Mouse (Mus musculus) layer of hippocampus, postnatal 14 days (tissue): ENCODE measurements around the gene Ralgapa1. TPM values are rescaled to one million over a fixed set of nuclear protein-coding genes. Genes with fewer than 3 reads are reported as not detected.
A peak's percentile ranks its signal among the peaks of the same experiment; 100 is the strongest.
"Not testable (repeated sequence)": the region's sequence is repeated elsewhere in the genome, so short reads cannot be mapped to it uniquely, and the experiment has no call there.

Experiments
- DNase-seq, 2 experiments: peaks; one replicate each; pipeline ENCODE4 v3.0.0; 2021 to 2022; ENCODE audit warnings: low spot score in 2 of 2, mixed read lengths in 1 of 2
- total RNA-seq, 2 experiments: library from RNA; stranded (reverse); gene quantifications; 2 replicates each; pipeline ENCODE4 v1.2.3; 2021

Gene Ralgapa1
- total RNA-seq, 2 experiments from 2014 or later, result 113 to 125 TPM

DNA sequence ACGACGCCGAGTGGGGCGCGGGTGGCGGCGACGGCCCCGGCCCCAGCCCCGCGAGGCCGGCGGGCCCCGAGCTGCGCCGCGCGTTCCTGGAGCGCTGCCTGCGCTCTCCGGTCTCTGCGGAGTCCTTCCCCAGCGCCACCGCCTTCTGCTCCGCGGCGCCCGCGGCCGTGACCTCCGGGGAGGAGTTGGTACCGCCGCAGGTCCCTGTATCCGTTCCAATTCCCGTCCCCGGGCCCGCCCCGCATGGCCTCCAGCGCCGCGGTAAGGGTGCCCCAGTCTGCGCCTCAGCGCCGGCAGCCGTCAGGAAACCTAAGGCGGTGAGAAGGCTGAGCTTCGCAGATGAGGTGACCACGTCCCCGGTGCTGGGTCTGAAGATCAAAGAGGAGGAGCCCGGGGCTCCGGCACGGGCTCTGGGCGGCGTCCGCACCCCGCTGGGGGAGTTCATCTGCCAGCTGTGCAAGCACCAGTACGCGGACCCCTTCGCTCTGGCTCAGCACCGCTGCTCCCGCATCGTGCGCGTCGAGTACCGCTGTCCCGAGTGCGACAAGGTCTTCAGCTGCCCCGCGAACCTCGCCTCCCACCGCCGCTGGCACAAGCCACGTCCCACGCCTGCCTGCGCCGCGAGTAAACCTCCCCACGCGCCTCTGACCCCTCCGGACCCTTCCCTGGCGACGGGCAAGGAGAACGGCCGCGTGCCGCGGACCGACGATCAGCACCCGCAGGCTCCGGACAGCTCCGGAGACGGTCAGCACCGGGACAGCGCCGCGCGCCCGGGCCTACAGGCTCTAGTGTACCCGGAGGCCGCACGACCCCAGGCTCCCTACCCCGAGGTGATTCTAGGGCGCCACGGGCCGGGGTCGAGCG, 221.1 kb downstream of the Ralgapa1 start:
- DNase-seq, result peak in 1 of 2 experiments; percentile 34

DNA sequence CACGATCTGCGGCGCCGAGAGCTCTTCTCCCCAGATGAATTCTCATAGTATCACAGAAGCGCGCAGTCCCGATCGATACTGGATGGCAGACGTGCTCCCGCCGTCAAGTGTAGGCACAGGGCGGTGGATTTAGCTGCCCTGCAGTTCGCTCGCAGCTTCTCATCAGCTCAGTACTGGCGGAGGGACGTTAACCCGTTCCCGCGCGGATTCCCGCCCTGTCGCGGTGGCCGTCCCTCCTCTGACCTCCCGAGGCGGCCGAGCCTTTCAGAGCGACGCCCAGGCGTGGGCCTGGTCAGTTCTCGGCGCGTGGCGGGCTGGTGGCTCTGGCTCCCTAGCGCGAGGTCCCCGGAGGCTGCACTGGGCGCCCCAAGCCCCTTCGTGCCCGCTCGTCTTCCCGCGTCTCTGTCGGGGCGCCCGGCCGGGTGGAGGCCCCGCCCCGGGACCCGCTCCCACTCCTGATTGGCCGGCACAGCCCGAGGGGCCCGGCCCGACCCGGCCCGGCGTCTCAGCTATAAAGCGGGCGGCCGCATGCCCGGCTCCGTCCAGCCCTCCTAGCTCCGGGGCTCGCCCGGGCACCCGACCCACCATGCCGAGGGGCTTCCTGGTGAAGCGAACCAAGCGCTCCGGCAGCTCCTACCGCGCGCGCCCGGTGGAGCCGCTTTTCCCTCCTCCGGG, 221.9 kb downstream of the Ralgapa1 start, which contains the start of gene Insm2:
Insm2 (plus strand) TSS at position 541 of the 675 bp plus-strand sequence.
- DNase-seq, result peak; percentile 16 to 17

DNA sequence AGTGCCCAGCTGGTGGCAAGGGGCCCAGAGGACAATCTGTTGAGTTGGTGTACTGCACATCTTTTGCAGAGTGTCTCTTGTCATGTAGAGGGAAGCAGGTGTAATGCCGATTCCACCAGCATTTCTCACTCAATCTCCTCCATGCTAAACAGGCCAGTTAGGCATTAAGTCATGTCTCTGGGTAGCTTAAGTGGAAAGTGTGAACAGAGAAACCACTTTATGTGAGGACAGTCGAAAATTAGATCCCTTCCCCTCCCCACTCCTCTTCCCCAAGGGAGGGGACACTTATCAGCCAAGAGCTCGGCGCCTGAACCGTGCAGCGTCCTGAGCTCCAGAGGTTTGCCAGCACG, 222.5 kb downstream of the Ralgapa1 start:
- no peak for DNase-seq

DNA sequence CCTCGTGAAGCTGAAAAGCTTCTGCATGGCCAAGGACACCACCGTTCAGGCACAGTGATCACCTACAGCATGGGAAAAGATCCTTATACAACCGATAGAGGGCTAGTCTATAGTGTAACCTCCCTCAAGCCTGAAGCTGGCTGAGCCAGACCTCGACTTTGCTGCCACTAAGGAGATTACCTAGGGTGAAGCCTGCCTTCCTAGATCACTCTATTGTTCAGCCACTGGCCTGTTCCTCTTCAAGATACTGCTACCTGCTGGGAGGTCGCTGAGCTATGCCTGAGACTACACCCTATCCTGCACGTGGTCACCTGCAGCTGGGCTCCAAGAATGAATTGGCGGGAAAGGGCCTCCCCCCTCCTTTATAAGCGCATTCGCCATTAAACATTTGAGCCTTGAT, 234.0 kb downstream of the Ralgapa1 start:
- DNase-seq, result not testable (repeated sequence)

DNA sequence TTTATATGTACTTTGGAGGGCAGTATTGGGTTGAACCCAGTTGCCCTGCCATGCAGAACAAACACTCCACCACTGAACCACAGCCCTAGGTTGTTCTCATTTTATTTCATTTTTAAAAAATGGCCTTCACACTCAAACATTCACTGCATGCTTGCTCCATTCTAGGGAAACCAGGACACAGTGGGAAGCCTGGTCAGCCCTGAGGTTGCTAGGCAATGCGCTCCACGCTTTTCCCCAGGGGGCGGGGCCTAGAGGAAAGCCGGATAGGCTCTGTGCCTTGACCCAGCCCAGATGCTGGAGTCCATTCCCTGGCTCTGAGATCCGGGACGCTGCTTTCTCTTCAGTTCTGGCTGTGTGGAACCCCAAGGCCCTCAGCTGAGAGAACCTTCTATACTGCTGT, 247.2 kb downstream of the Ralgapa1 start:
- no peak for DNase-seq

DNA sequence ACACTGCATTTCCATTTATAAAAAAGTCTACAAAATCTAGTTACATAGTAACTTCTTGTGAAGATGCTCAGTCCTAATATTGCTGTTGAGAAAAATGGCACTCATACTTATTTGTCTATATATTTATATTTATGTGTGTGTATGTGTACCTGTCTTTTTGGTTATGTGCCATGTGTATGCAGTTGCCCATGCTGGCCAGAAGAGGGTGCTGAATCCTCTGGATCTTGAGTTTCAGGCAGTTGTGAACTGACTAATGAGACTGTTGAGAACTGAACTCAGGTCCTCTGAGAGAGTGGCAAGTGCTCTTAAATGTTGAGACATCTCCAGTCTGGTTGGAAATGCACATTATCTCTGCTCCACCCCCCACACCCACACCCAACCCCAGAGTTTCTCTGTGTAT, 247.9 kb downstream of the Ralgapa1 start:
- DNase-seq, result no peak

DNA sequence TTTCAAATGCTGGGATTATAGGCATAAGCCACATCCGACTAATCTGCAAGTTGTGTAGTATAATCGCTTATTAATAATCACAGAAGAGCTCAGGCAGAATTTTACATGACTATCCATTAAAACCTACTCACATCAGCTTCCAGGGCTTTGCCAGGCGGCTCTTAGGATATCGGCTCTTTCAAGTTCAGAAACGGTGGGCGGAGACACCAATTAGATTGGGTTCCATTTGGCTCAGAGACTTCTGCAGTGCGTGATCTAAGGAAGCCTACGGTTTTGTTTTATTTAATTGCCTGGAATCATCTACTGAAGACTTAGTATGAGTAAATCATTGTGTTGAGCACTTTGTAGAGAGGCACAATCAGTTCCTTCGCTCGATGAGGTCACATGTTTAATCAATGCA, 249.3 kb downstream of the Ralgapa1 start:
- no peak for DNase-seq

DNA sequence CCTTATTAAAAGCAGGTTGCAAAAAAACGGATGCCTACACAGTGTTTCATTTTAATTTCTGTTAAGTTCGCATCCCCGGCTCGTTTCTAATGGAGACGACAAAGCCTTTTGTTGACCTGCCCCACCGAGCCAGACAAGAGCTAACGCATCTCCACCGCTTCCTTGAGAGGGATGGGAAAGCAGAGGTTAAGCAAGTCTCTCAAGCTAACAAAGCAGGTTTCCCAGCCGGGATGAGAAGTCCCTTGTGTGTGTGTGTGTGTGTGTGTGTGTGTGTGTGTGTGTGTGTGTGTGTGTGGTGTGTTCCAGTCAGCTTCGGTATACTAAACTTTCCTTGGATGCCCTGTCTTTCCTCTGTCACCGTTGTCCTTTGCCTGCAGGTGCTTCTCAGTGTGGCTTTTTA, 249.8 kb downstream of the Ralgapa1 start:
- DNase-seq, result no peak

DNA sequence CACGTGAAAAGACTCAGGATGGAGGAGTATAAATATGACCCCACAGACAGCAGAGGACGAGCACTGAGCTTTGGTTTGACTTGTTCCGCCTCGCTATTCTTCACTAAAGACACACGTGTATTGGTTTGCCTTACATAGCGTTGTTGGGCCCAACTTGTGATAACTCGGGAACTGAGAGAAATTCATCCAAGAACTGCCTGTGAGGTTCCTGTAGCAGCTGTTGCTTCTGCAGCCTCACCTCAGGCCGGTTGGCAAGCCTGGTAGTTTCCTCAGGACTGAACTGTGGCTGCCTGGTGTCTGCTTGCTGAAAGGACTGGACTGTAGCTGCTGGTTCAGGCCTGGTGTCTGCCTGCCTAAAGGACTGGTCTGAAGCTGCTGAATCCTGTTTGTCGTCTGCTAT, 250.3 kb downstream of the Ralgapa1 start:
- no peak for DNase-seq

DNA sequence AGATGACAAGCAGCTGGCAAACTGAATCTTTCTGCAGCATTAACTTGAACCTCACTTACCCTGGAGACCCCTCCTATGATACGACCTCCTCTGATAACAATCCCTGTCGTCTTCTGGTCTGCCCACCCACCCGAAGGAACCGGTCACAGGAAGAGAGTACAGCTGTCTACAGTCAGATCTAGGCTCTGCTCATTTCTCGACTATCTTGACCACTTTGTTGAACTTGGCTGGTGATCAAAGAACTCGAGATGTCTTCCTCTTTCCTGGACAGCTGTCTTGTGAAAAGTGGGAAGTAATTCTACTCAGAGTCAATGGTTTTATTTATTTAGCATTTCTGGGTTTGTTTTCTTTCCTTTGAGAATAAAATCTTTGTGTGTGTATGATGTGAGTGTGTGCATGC, 251.3 kb downstream of the Ralgapa1 start:
- no peak for DNase-seq

DNA sequence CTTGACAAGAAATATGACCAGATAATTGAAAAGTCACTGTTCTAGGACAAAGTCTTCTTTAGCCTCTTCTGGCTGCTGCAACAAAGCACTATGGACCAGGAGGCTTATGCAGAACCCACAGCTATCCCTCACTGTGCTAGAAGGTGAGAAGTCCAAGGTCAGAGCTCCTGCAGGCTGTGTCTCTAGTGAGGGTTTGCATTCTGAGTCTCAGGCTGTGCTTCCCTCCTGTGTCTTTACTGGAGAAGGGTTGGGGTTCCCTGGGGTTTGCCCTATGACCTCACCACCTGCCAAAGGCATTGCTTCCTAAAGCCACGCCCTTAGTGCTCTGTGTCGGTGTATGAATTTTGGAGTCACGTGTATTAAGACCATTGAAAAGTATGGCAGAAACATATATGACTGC, 252.5 kb downstream of the Ralgapa1 start:
- DNase-seq, result no peak

DNA sequence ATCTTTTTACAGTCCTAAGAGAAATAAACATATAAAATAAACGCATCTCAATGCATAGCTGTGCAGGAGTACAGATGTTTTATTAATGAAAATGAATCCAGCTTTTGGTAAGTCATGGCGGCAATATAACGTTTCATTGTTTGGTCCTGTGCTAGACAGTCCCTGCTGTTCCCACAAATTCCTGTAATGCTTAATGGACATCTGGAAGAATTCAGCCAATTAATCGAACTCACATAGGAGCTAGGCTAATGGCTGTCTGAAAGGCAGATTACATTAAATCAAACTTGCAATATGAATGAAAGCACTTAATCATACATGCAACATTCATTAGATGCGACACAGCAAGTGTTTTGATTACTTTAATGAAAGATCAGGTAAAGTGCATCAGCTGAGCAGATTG, 254.1 kb downstream of the Ralgapa1 start:
- DNase-seq, result no peak

DNA sequence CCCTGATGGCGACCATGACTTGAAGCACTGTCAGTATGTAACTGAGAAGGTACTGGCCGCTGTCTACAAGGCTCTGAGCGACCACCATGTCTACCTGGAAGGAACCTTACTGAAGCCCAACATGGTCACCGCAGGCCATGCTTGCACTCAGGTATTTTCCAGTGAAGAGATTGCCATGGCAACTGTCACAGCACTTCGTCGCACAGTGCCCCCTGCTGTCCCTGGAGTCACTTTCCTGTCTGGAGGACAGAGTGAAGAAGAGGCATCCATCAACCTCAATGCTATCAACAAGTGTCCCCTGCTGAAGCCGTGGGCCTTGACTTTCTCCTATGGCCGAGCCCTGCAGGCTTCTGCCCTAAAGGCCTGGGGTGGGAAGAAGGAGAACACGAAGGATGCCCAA, 255.1 kb downstream of the Ralgapa1 start:
- no peak for DNase-seq

DNA sequence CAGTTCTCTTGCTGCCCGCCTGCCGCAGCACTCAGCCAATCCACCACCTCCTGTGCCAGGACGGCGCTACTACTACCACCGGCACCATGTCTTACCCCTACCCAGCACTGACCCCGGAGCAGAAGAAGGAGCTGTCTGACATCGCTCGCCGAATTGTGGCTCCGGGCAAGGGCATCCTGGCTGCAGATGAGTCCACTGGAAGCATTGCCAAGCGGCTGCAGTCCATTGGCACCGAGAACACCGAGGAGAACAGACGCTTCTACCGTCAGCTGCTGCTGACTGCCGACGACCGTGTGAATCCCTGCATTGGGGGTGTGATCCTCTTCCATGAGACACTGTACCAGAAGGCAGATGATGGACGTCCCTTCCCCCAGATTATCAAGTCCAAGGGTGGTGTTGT, 255.8 kb downstream of the Ralgapa1 start, which contains the start of gene Aldoart2:
Aldoart2 (plus strand) TSS at position 34 of the 400 bp plus-strand sequence.
- DNase-seq, result peak; percentile 18 to 20

DNA sequence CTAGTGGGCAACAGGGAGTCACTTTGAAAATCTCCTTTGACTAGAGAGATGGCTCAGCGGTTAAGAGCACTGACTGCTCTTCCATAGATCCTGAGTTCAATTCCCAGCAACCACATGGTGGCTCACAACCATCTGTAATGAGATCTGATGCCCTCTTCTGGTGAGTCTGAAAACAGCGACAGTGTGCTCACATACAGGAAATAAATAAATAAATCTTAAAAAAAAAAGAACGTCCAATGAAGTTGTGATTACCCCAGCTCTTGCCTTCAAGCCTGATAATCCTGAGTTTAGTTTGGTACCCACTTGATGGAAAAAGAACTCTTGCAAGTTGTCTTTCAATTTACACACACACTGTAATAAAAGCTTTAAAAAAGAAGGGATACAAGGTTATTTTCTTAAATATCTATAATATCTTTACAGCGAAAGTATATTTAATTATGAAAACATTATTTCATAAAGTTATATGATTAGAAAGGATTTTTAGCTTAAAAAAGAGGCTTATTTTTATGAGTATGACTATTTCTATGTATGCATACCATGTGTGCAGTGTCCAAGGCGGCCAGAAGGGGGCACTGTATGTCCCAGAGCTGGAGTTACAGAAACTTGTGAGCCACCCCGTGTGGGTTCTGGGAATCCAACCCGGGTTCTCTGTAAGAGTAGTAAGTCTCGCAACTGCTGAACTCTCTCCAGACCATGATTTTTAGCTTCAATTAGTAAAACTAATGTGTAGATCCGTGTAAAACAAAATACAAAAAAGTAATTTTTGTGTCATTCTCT, 256.6 kb downstream of the Ralgapa1 start:
- no peak for DNase-seq

DNA sequence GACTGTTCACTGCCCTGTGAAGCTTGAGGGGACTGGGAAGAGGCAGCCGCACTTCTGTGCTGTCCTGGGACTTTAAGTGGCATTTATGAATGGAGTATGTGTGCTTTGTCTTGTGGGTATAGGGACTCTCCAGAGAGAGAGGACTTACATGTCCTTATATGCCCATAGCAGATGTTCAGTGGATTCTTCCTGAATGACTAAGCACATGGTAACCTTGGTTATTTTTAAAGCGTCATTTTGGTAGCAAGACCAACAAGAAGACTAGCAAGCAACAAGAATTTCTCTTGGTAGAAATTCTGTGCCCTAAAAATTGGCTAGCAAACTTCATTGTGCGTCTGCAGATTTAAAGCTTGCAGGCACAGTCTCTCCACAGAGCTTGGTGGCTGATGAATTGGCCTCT, 257.2 kb downstream of the Ralgapa1 start:
- DNase-seq, result no peak

DNA sequence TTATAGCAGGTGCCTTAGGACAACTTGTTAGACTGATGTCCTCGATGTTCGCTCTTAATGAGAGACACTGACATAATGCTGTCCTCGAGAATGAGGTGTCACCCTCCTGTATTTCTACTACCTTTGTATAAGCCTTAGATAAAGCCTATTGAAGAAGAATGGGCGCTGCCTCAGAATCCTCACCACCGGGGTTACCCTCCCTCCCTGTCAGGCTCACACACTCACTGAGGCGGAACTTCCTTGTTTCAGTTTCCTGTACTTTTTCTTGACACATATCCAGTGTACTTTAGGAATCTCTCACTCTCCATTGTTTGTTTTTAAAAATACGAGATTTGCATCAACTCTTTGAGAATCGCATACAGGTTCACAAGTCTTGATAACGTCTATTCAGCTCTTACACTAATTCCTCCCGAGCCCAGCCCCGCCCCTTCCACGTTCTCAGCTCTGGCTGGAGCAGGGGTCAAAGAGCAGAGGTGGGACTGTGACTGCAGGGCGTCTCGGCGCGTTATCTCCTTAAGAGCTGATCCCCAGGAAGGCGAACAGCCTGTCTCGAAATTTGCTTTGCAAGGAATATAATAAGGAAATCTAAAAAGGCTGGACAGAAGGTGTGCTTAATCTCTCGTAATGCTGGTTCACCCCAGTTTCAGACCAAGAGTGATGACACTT, 260.8 kb downstream of the Ralgapa1 start:
- no peak for DNase-seq

DNA sequence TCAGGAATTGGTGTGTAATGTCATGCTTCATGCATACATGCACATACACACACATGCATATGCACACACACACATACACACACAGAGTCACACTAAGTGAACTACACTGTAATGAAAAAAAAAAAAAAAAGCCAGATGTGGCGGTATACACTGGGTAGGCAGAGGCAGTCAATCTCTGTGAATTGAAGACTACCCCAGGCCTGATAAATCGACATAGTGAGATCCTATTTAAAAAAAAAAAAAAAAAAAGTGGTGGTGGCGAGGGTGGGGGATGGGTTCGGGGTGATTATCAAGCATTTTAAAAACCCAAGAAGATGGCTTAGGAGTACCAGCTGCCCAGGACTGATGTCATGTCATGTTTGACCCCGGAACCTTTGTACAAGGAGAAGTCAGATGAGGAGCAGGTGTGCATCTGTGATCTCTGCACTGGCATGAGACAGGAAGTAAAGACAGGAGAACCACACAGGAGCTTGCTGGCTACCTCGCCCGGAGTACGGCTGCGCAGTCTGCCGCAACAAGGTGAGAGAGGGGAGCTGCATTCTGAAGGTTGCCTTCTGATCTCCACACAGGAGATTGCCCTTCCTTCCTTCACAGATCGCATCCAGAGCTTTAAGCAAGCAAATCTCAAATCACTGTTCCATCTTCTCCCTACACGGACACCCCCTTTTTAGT, 261.6 kb downstream of the Ralgapa1 start:
- no peak for DNase-seq

DNA sequence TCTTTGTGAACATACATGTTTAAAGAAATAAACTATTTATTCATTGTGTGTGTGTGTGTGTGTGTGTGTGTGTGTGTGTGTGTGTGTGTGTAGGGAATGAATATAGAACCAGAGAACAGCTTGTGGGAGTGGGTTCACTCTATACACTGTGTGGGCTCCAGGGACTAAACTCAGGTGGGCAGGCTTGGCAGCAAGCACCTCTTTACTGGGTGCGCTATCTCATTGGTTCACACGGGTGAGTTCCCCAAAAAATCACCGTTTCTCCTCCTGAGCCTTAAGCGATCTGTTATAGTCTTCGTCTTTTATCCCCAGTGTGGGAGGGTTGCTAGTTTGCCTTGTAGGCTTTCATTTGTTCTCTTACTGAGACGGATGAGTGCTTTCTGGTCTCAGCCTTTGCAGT, 263.1 kb downstream of the Ralgapa1 start:
- no peak for DNase-seq

DNA sequence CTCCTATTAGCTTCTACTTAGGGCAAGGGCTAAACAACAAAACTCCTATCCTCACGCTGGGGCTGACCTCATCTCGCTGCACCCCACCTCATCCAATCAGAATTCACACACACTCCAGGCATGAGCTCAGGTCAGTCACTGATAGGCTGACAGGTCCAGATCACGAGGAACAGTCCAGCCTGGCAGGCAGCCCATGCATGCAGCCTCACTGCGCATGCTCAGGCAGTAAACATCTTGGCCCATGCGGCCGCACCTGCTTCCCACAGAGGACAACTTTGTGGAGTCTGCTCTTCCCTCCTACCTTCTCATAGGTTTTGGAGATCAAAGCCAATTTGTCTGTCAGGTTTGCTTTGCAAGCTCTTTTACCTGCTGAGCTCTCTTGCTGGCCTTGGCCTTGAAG, 266.1 kb downstream of the Ralgapa1 start:
- not testable (repeated sequence) for DNase-seq
